ENCODE assay signal across 16 mouse cellular contexts in genomic region chr3:69559975-69560330, GRCm38 (mm10). TPM values are rescaled to one million over a fixed set of nuclear protein-coding genes. Genes with fewer than 3 reads are reported as not detected.
A peak's percentile ranks its signal among the peaks of the same experiment; 100 is the strongest.
DNase-seq lines count a peak whose midpoint lies in the region; ATAC-seq and TF ChIP-seq lines count a peak whose summit lies in the region.
"Had no signal": no experiment of that assay in that cellular context is flagged by ENCODE, and none has a peak within 500 bp of the region (broad histone marks: within the 10 kb centered on the region; RNA-seq: fewer than 3 reads in every experiment).

No protein-coding gene starts in this region.

- no peaks in the 10 kb centered on the region for H3K4me1 ChIP-seq in kidney, postnatal 0 days (replicated peaks; ENCODE audit: insufficient read depth, low read length)
- peaks cover 6% of the 10 kb centered on the region; the same call in 1 of the 2 replicates for H3K4me1 ChIP-seq in neural tube, embryonic 15.5 days
- H3K4me1 ChIP-seq in midbrain, embryonic 13.5 days (replicated peaks), result no peaks in the 10 kb centered on the region

- no peak overlapping the region for H3K4me2 ChIP-seq in kidney, postnatal 0 days (ENCODE audit: low read length)
- H3K4me2 ChIP-seq in neural tube, embryonic 15.5 days, result no peak overlapping the region
- H3K4me2 ChIP-seq in midbrain, embryonic 13.5 days (replicated peaks), result no peak overlapping the region
- H3K4me2 ChIP-seq: embryonic facial prominence, embryonic 13.5 days; forebrain, embryonic 12.5 days; hindbrain, embryonic 15.5 days had no signal

- no peak for TF ChIP-seq CTCF in kidney, postnatal 0 days (IDR thresholded peaks at IDR 0.05; ENCODE audit: low read depth)

- H3K9me3 ChIP-seq in kidney, postnatal 0 days (replicated peaks; ENCODE audit: low read length), result no peaks in the 10 kb centered on the region
- no peaks in the 10 kb centered on the region for H3K9me3 ChIP-seq in neural tube, embryonic 15.5 days (replicated peaks)
- no peaks in the 10 kb centered on the region for H3K9me3 ChIP-seq in midbrain, embryonic 13.5 days
- H3K9me3 ChIP-seq: embryonic facial prominence, embryonic 13.5 days; forebrain, embryonic 12.5 days; hindbrain, embryonic 15.5 days had no signal

- no peaks in the 10 kb centered on the region for H3K27me3 ChIP-seq in kidney, postnatal 0 days (ENCODE audit: insufficient read depth, low read length)
- no peaks in the 10 kb centered on the region for H3K27me3 ChIP-seq in neural tube, embryonic 15.5 days (replicated peaks)
- no peaks in the 10 kb centered on the region for H3K27me3 ChIP-seq in midbrain, embryonic 13.5 days
- H3K27me3 ChIP-seq: embryonic facial prominence, embryonic 13.5 days; forebrain, embryonic 12.5 days; hindbrain, embryonic 15.5 days had no signal

- H3K4me3 ChIP-seq in kidney, postnatal 0 days (replicated peaks; ENCODE audit: low read depth, low read length), result no peak overlapping the region
- no peak overlapping the region for H3K4me3 ChIP-seq in neural tube, embryonic 15.5 days (replicated peaks)
- H3K4me3 ChIP-seq in midbrain, embryonic 13.5 days (replicated peaks), result no peak overlapping the region
- H3K4me3 ChIP-seq: embryonic facial prominence, embryonic 13.5 days; forebrain, embryonic 12.5 days; gastrocnemius, adult 2 months; hindbrain, embryonic 15.5 days; myocyte had no signal

- ATAC-seq in kidney, postnatal 0 days (replicated peaks; ENCODE audit: low FRiP score, low read depth), result no peak
- ATAC-seq in hematopoietic stem cell, adult 5-6 weeks (replicated peaks in 1 of 2; ENCODE audit: insufficient read depth in 1 of 2, low FRiP score in 2 of 2, low TSS enrichment in 1 of 2, low read depth in 1 of 2, poor library complexity in 2 of 2, severe bottlenecking in 2 of 2), result peak; percentile 53 to 60
- ATAC-seq in neural tube, embryonic 15.5 days (ENCODE audit: low FRiP score), result no peak
- no peak for ATAC-seq in midbrain, embryonic 13.5 days

- no peak for DNase-seq in kidney, postnatal 0 days (ENCODE audit: low spot score)
- no peak for DNase-seq in kidney, postnatal 14 days
- peak; percentile 11 for DNase-seq in urinary bladder, postnatal 14 days (ENCODE audit: low spot score)
- no peak for DNase-seq in urinary bladder, adult 2 months (ENCODE audit: low spot score)
- DNase-seq in spleen, postnatal 4 days (ENCODE audit: low spot score in 2 of 2), result no peak
- DNase-seq: cerebellum, postnatal 10 days; gastrocnemius, adult 2 months; lung, postnatal 14 days; right cerebral cortex, postnatal 4 days had no signal

- H3K36me3 ChIP-seq in kidney, postnatal 0 days (ENCODE audit: insufficient read depth, low read length), result no peaks in the 10 kb centered on the region
- H3K36me3 ChIP-seq in neural tube, embryonic 15.5 days, result no peaks in the 10 kb centered on the region
- no peaks in the 10 kb centered on the region for H3K36me3 ChIP-seq in midbrain, embryonic 13.5 days
- H3K36me3 ChIP-seq: embryonic facial prominence, embryonic 13.5 days; forebrain, embryonic 12.5 days; hindbrain, embryonic 15.5 days had no signal

- H3K27ac ChIP-seq in kidney, postnatal 0 days, result 0 out of 2 replicates have a peak overlapping the region, but pooled peaks have one; percentile 11
- no peak overlapping the region for H3K27ac ChIP-seq in neural tube, embryonic 15.5 days (replicated peaks)
- no peak overlapping the region for H3K27ac ChIP-seq in midbrain, embryonic 13.5 days
- H3K27ac ChIP-seq: embryonic facial prominence, embryonic 13.5 days; forebrain, embryonic 12.5 days; hindbrain, embryonic 15.5 days had no signal

- WGBS in kidney, postnatal 0 days, result 54% methylated on average over 7 of the region's 7 CpGs
- 90% methylated on average over 7 of the region's 7 CpGs for WGBS in neural tube, embryonic 15.5 days
- WGBS in midbrain, embryonic 13.5 days, result 93% methylated on average over 7 of the region's 7 CpGs

- no peak overlapping the region for H3K9ac ChIP-seq in kidney, postnatal 0 days (ENCODE audit: low read depth, low read length)
- H3K9ac ChIP-seq in neural tube, embryonic 15.5 days (replicated peaks), result no peak overlapping the region
- H3K9ac ChIP-seq in midbrain, embryonic 13.5 days (replicated peaks), result no peak overlapping the region
- H3K9ac ChIP-seq: embryonic facial prominence, embryonic 13.5 days; forebrain, embryonic 12.5 days; hindbrain, embryonic 15.5 days had no signal

RNA-seq across cellular contexts. Expression of gene B3galnt1, which starts 38.8 kb away (rescaled TPM):
- 31.4 and 33.9 TPM in 2 replicates for polyA plus RNA-seq in kidney, postnatal 0 days (2015; fragmentation: Nextera tagmentation; extraction: Ambion mirVana)
- 19.1 and 20.9 TPM in 2 replicates for polyA plus RNA-seq in urinary bladder, adult 2 months (2012; rRNA removed)
- 1.0 and 1.4 TPM in 2 replicates for total RNA-seq in hematopoietic stem cell, adult 5-6 weeks (2017)
- polyA plus RNA-seq in neural tube, embryonic 15.5 days (2015; fragmentation: Nextera tagmentation; extraction: Ambion mirVana), result 98.6 and 111 TPM in 2 replicates
- 64.6 and 69.5 TPM in 2 replicates for polyA plus RNA-seq in midbrain, embryonic 13.5 days (2015; fragmentation: Nextera tagmentation; extraction: Ambion mirVana)

Comparison
In these comparisons a context has a peak if more than half of its experiments do, and no peak if none do; other contexts are left out.
1. ATAC-seq: peak in hematopoietic stem cell, adult 5-6 weeks (2 of 2); none in kidney, postnatal 0 days (single experiment), neural tube, embryonic 15.5 days (single experiment) and midbrain, embryonic 13.5 days (single experiment).